Mouse (Mus musculus): ENCODE data around the gene Sh2d6. TPM values are rescaled to one million over a fixed set of nuclear protein-coding genes. Genes with fewer than 3 reads are reported as not detected.

The Sh2d6 gene
- polyA plus RNA-seq, 1 experiment from 2014 or later, result 1.1 TPM

GRCm38 (mm10) chr6:72473264-72474041, 48.1 kb downstream of the Sh2d6 start:
- H3K36me3 ChIP-seq (ENCODE audit: control insufficient read depth, insufficient read depth, low read length), result no peaks in the 10 kb centered on the region
- no peak for ATAC-seq (ENCODE audit: low FRiP score, low TSS enrichment)
- H3K9ac ChIP-seq (replicated peaks; ENCODE audit: low read length), result no peak overlapping the region
- H3K4me2 ChIP-seq (ENCODE audit: low read length), result no peak overlapping the region
- DNase-seq, result no peak
- no peak overlapping the region for H3K27ac ChIP-seq (replicated peaks; ENCODE audit: low read depth, low read length)
- no peaks in the 10 kb centered on the region for H3K9me3 ChIP-seq (ENCODE audit: control insufficient read depth, low read length)
- H3K4me3 ChIP-seq (replicated peaks; ENCODE audit: low read depth, low read length), result no peak overlapping the region
- WGBS, result 61% methylated on average over 14 of the region's 14 CpGs
- H3K27me3 ChIP-seq (ENCODE audit: control insufficient read depth, insufficient read depth, low read length), result no peaks in the 10 kb centered on the region
- no peaks in the 10 kb centered on the region for H3K4me1 ChIP-seq (ENCODE audit: control insufficient read depth, insufficient read depth, low read length)

- no peaks in the 10 kb centered on the region for H3K36me3 ChIP-seq (ENCODE audit: control insufficient read depth, insufficient read depth, low read length)
- ATAC-seq (ENCODE audit: low FRiP score, low TSS enrichment), result no peak
- H3K4me2 ChIP-seq (ENCODE audit: low read length), result no peak overlapping the region
- no peak for DNase-seq
- H3K27ac ChIP-seq (replicated peaks; ENCODE audit: low read depth, low read length), result no peak overlapping the region
- 85% methylated on average over 4 of the region's 4 CpGs for WGBS
- no peaks in the 10 kb centered on the region for H3K27me3 ChIP-seq (ENCODE audit: control insufficient read depth, insufficient read depth, low read length)
- H3K9ac ChIP-seq (replicated peaks; ENCODE audit: low read length), result no peak overlapping the region
- H3K9me3 ChIP-seq (ENCODE audit: control insufficient read depth, low read length), result no peaks in the 10 kb centered on the region
- no peak overlapping the region for H3K4me3 ChIP-seq (replicated peaks; ENCODE audit: low read depth, low read length)
- H3K4me1 ChIP-seq (ENCODE audit: control insufficient read depth, insufficient read depth, low read length), result no peaks in the 10 kb centered on the region
These were observed 55.3 kb downstream of the Sh2d6 start for GRCm38 (mm10) chr6:72466171-72466570.

GRCm38 (mm10) chr6:72465361-72466157, 55.9 kb downstream of the Sh2d6 start:
- no peak overlapping the region for H3K4me3 ChIP-seq (replicated peaks; ENCODE audit: low read depth, low read length)
- no peak overlapping the region for H3K9ac ChIP-seq (replicated peaks; ENCODE audit: low read length)
- no peak for ATAC-seq (ENCODE audit: low FRiP score, low TSS enrichment)
- H3K27me3 ChIP-seq (ENCODE audit: control insufficient read depth, insufficient read depth, low read length), result no peaks in the 10 kb centered on the region
- DNase-seq, result no peak
- no peak overlapping the region for H3K27ac ChIP-seq (replicated peaks; ENCODE audit: low read depth, low read length)
- no peak overlapping the region for H3K4me2 ChIP-seq (ENCODE audit: low read length)
- no peaks in the 10 kb centered on the region for H3K36me3 ChIP-seq (ENCODE audit: control insufficient read depth, insufficient read depth, low read length)
- H3K9me3 ChIP-seq (ENCODE audit: control insufficient read depth, low read length), result no peaks in the 10 kb centered on the region
- 86% methylated on average over 8 of the region's 8 CpGs for WGBS
- no peaks in the 10 kb centered on the region for H3K4me1 ChIP-seq (ENCODE audit: control insufficient read depth, insufficient read depth, low read length)

Other genes starting within 250 kb of the Sh2d6 start
- gene Sftpb, start 217.1 kb downstream of the Sh2d6 start, polyA plus RNA-seq (2014; fragmentation: Nextera tagmentation; extraction: Ambion mirVana), result not detected in 2 replicates
- 47.8 and 60.6 TPM in 2 replicates for gene Usp39, start 176.5 kb downstream of the Sh2d6 start, polyA plus RNA-seq (2014; fragmentation: Nextera tagmentation; extraction: Ambion mirVana)
- 14.6 and 16.0 TPM in 2 replicates for gene 0610030E20Rik, start 174.4 kb downstream of the Sh2d6 start, polyA plus RNA-seq (2014; fragmentation: Nextera tagmentation; extraction: Ambion mirVana)
- gene Tmem150a, start 166.3 kb downstream of the Sh2d6 start, polyA plus RNA-seq (2014; fragmentation: Nextera tagmentation; extraction: Ambion mirVana), result 9.8 and 17.1 TPM in 2 replicates
- 116 and 122 TPM in 2 replicates for gene Rnf181, start 154.8 kb downstream of the Sh2d6 start, polyA plus RNA-seq (2014; fragmentation: Nextera tagmentation; extraction: Ambion mirVana)
- gene Vamp5, start 141.2 kb downstream of the Sh2d6 start, polyA plus RNA-seq (2014; fragmentation: Nextera tagmentation; extraction: Ambion mirVana), result 3.2 and 15.2 TPM in 2 replicates
- gene Vamp8, start 131.0 kb downstream of the Sh2d6 start, polyA plus RNA-seq (2014; fragmentation: Nextera tagmentation; extraction: Ambion mirVana), result 7.2 and 16.9 TPM in 2 replicates
- 5.8 and 8.0 TPM in 2 replicates for gene Ggcx, start 107.4 kb downstream of the Sh2d6 start, polyA plus RNA-seq (2014; fragmentation: Nextera tagmentation; extraction: Ambion mirVana)
- 318 and 413 TPM in 2 replicates for gene Mat2a, start 82.1 kb downstream of the Sh2d6 start, polyA plus RNA-seq (2014; fragmentation: Nextera tagmentation; extraction: Ambion mirVana)
- gene Capg, start 22.7 kb upstream of the Sh2d6 start, polyA plus RNA-seq (2014; fragmentation: Nextera tagmentation; extraction: Ambion mirVana), result 3.3 and 8.6 TPM in 2 replicates
- gene Elmod3, start 76.7 kb upstream of the Sh2d6 start, polyA plus RNA-seq (2014; fragmentation: Nextera tagmentation; extraction: Ambion mirVana), result 13.5 and 19.8 TPM in 2 replicates
- 4.2 and 5.1 TPM in 2 replicates for gene Retsat, start 76.8 kb upstream of the Sh2d6 start, polyA plus RNA-seq (2014; fragmentation: Nextera tagmentation; extraction: Ambion mirVana)
- 31.6 and 47.1 TPM in 2 replicates for gene Tgoln1, start 95.3 kb upstream of the Sh2d6 start, polyA plus RNA-seq (2014; fragmentation: Nextera tagmentation; extraction: Ambion mirVana)